ENCODE assay signal across 27 mouse cellular contexts in genomic region chr3:69953674-69954329, GRCm38 (mm10). TPM values are rescaled to one million over a fixed set of nuclear protein-coding genes. Genes with fewer than 3 reads are reported as not detected.
DNase-seq lines count a peak whose midpoint lies in the region; ATAC-seq lines count a peak whose summit lies in the region.
"Had no signal": no experiment of that assay in that cellular context is flagged by ENCODE, and none has a peak within 500 bp of the region (broad histone marks: within the 10 kb centered on the region; RNA-seq: fewer than 3 reads in every experiment).

No protein-coding gene starts in this region.

- no peak for ATAC-seq in hindbrain, embryonic 12.5 days (ENCODE audit: low FRiP score)
- ATAC-seq in hindbrain, embryonic 13.5 days (ENCODE audit: low FRiP score), result no peak
- ATAC-seq: Patski had no signal

- peak; percentile 5 for DNase-seq in embryo, embryonic 11 days
- no peak for DNase-seq in embryo, embryonic 10.5 days (ENCODE audit: low spot score)
- peak; percentile 2 for DNase-seq in right cerebral cortex, adult 18-20 months
- DNase-seq in right cerebral cortex, postnatal 36 days (ENCODE audit: low spot score in 2 of 2), result no peak
- no peak for DNase-seq in ovary, postnatal 10 days (ENCODE audit: low spot score)
- DNase-seq in thymus, postnatal 0 days (ENCODE audit: low spot score), result no peak
- DNase-seq: adrenal gland, adult 8-10 months; cerebellum, adult 11 months; cerebellum, postnatal 14 days; gastrocnemius, adult 2 months; heart, postnatal 14 days; kidney, adult 11 months; lung, postnatal 4 days; right cerebral cortex, postnatal 14 days; thymus, adult 2 months had no signal

- H3K4me3 ChIP-seq in hindbrain, embryonic 12.5 days, result no peak overlapping the region
- H3K4me3 ChIP-seq in hindbrain, embryonic 13.5 days, result no peak overlapping the region
- H3K4me3 ChIP-seq: gastrocnemius, adult 2 months; heart, embryonic 12.5 days; limb, embryonic 13.5 days; lung, embryonic 15.5 days; neural tube, embryonic 12.5 days had no signal

- no peaks in the 10 kb centered on the region for H3K27me3 ChIP-seq in hindbrain, embryonic 12.5 days
- no peaks in the 10 kb centered on the region for H3K27me3 ChIP-seq in hindbrain, embryonic 13.5 days
- H3K27me3 ChIP-seq: heart, embryonic 12.5 days; limb, embryonic 13.5 days; lung, embryonic 15.5 days; neural tube, embryonic 12.5 days; Patski had no signal

- H3K4me2 ChIP-seq in hindbrain, embryonic 12.5 days (replicated peaks), result no peak overlapping the region
- H3K4me2 ChIP-seq in hindbrain, embryonic 13.5 days, result no peak overlapping the region
- H3K4me2 ChIP-seq: heart, embryonic 12.5 days; limb, embryonic 13.5 days; lung, embryonic 15.5 days; neural tube, embryonic 12.5 days had no signal

- 0 out of 2 replicates have a peak overlapping the region, but pooled peaks have one; percentile 4 for H3K27ac ChIP-seq in hindbrain, embryonic 12.5 days
- no peak overlapping the region for H3K27ac ChIP-seq in hindbrain, embryonic 13.5 days
- H3K27ac ChIP-seq: gastrocnemius, adult 2 months; limb, embryonic 13.5 days; liver, embryonic 14.5 days; lung, embryonic 15.5 days; neural tube, embryonic 12.5 days had no signal

- H3K4me1 ChIP-seq in hindbrain, embryonic 12.5 days, result no peaks in the 10 kb centered on the region
- no peaks in the 10 kb centered on the region for H3K4me1 ChIP-seq in hindbrain, embryonic 13.5 days (replicated peaks)
- H3K4me1 ChIP-seq: heart, embryonic 12.5 days; limb, embryonic 13.5 days; lung, embryonic 15.5 days; neural tube, embryonic 12.5 days had no signal

- no peaks in the 10 kb centered on the region for H3K36me3 ChIP-seq in hindbrain, embryonic 12.5 days
- H3K36me3 ChIP-seq in hindbrain, embryonic 13.5 days, result no peaks in the 10 kb centered on the region
- H3K36me3 ChIP-seq: heart, embryonic 12.5 days; limb, embryonic 13.5 days; lung, embryonic 15.5 days; neural tube, embryonic 12.5 days had no signal

- 72% methylated on average over 6 of the region's 6 CpGs for WGBS in hindbrain, embryonic 12.5 days
- WGBS in hindbrain, embryonic 13.5 days, result 75% methylated on average over 6 of the region's 6 CpGs

- no peak overlapping the region for H3K9ac ChIP-seq in hindbrain, embryonic 12.5 days
- no peak overlapping the region for H3K9ac ChIP-seq in hindbrain, embryonic 13.5 days
- H3K9ac ChIP-seq: heart, embryonic 12.5 days; limb, embryonic 13.5 days; liver, embryonic 14.5 days; lung, embryonic 15.5 days; neural tube, embryonic 12.5 days had no signal

- no peaks in the 10 kb centered on the region for H3K9me3 ChIP-seq in hindbrain, embryonic 12.5 days (replicated peaks)
- H3K9me3 ChIP-seq in hindbrain, embryonic 13.5 days, result no peaks in the 10 kb centered on the region
- H3K9me3 ChIP-seq: heart, embryonic 12.5 days; limb, embryonic 13.5 days; lung, embryonic 15.5 days; neural tube, embryonic 12.5 days had no signal

RNA-seq across cellular contexts. Expression of gene Otol1, which starts 53.6 kb away (rescaled TPM):
- polyA plus RNA-seq in hindbrain, embryonic 12.5 days (2016; fragmentation: Nextera tagmentation; extraction: Ambion mirVana), result 0.89 and 4.0 TPM in 2 replicates
- polyA plus RNA-seq in hindbrain, embryonic 13.5 days (2015; fragmentation: Nextera tagmentation; extraction: Ambion mirVana), result 0.10 and 0.58 TPM in 2 replicates
- polyA plus RNA-seq in thymus, postnatal 0 days (2015; fragmentation: Nextera tagmentation; extraction: Ambion mirVana), result 0.08 TPM in 1 of 2 replicates, not detected in the other
- polyA plus RNA-seq: heart, embryonic 12.5 days; kidney, embryonic 16.5 days; large intestine, adult 2 months; limb, embryonic 13.5 days; liver, embryonic 14.5 days; lung, embryonic 15.5 days; neural tube, embryonic 12.5 days; Patski; spleen, adult 2 months; stomach, embryonic 14.5 days; thymus, adult 2 months had no signal

Comparison
In these comparisons a context has a peak if more than half of its experiments do, and no peak if none do; other contexts are left out.
1. DNase-seq: peak in embryo, embryonic 11 days (single experiment) and right cerebral cortex, adult 18-20 months (single experiment); none in embryo, embryonic 10.5 days (single experiment), right cerebral cortex, postnatal 36 days (0 of 2), ovary, postnatal 10 days (single experiment) and thymus, postnatal 0 days (single experiment).